ENCODE assay signal across 11 mouse cellular contexts in the genomic region with DNA sequence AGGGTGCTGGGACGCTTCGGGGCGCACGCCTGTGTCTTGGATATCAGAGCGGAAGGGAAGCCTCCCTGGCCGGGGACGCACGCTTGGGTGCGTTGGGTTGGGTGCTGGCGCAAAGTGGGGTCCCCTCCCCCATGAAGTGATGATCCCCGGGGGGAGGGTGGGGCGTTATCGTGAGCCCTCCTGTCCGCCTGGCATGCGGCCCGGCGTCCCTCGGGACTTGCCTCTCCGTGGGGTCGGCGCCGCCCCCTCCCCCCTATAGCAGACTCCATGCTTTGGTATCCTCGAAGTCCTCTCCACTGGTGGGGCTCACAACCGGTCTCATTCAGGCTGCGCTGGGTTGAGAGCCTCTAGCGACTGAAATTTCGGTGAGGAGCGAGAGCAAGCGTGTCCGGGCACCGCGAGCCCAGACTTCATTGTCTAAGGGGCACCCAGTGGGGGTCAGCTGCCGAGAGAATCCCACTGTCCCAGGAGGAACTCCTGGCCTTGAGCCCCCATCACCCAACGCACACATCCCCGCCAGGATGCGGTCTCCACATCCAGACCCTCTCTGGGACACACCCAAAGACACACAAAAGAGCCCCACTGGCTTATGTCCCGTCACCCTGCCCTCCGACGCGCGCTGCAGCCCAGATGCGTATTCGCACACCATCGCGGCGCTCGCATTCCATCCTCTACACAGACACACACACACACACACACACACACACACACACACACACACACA. TPM values are rescaled to one million over a fixed set of nuclear protein-coding genes. Genes with fewer than 3 reads are reported as not detected.
A peak's percentile ranks its signal among the peaks of the same experiment; 100 is the strongest.
DNase-seq lines count a peak whose midpoint lies in the region; ATAC-seq and TF ChIP-seq lines count a peak whose summit lies in the region.
"Had no signal": no experiment of that assay in that cellular context is flagged by ENCODE, and none has a peak within 500 bp of the region (broad histone marks: within the 10 kb centered on the region; RNA-seq: fewer than 3 reads in every experiment).

No protein-coding gene starts in this region.

- H3K4me2 ChIP-seq in forebrain, embryonic 15.5 days (replicated peaks): peak overlapping the region; percentile 58
- H3K4me2 ChIP-seq in liver, postnatal 0 days (ENCODE audit: low read depth, low read length): no peak overlapping the region

- DNase-seq in embryo, embryonic 11 days: peak; percentile 24
- DNase-seq in embryo, embryonic 10.5 days (ENCODE audit: low spot score): no peak
- DNase-seq in liver, postnatal 0 days: no peak
- DNase-seq in gastrocnemius, adult 18-20 months (ENCODE audit: low spot score): no peak
- DNase-seq in layer of hippocampus, adult 9-10 months (ENCODE audit: low spot score): no peak
- no peak for DNase-seq in right cerebral cortex, adult 2 months (ENCODE audit: low spot score in 2 of 2)
- DNase-seq: gastrocnemius, postnatal 10 days; right cerebral cortex, postnatal 25 days had no signal

- H3K4me3 ChIP-seq in C2C12 (ENCODE audit: insufficient read depth, poor library complexity, severe bottlenecking): peak overlapping the region; percentile 51
- peak overlapping the region; percentile 41 for H3K4me3 ChIP-seq in forebrain, embryonic 15.5 days
- peak overlapping the region; percentile 32; the same call in 1 of the 2 replicates for H3K4me3 ChIP-seq in liver, postnatal 0 days (ENCODE audit: low read depth, low read length)

- no peak for TF ChIP-seq EP300 in liver, postnatal 0 days (IDR thresholded peaks at IDR 0.05; ENCODE audit: low read depth)

- TF ChIP-seq CTCF in C2C12 (IDR thresholded peaks at IDR 0.05; ENCODE audit: control insufficient read depth, insufficient read depth, insufficient read length): no peak
- TF ChIP-seq CTCF in liver, postnatal 0 days (IDR thresholded peaks at IDR 0.05; ENCODE audit: low read depth): no peak

- under 1% methylated on average over 47 of the region's 47 CpGs for WGBS in forebrain, embryonic 15.5 days
- 1% methylated on average over 37 of the region's 47 CpGs for WGBS in liver, postnatal 0 days (ENCODE audit: insufficient replicate concordance)

- H3K4me1 ChIP-seq in forebrain, embryonic 15.5 days: peaks cover 40% of the 10 kb centered on the region
- peaks cover 12% of the 10 kb centered on the region for H3K4me1 ChIP-seq in liver, postnatal 0 days (ENCODE audit: insufficient read depth)

- no peaks in the 10 kb centered on the region for H3K36me3 ChIP-seq in C2C12 (ENCODE audit: control insufficient read depth, insufficient read depth)
- no peaks in the 10 kb centered on the region for H3K36me3 ChIP-seq in forebrain, embryonic 15.5 days
- no peaks in the 10 kb centered on the region for H3K36me3 ChIP-seq in liver, postnatal 0 days (replicated peaks; ENCODE audit: insufficient read depth, low read length)
- H3K36me3 ChIP-seq: liver, embryonic 15.5 days had no signal

- peak overlapping the region; percentile 82 for H3ac ChIP-seq in C2C12 (ENCODE audit: control insufficient read depth, insufficient read length, low read depth)

- H3K27me3 ChIP-seq in C2C12 (ENCODE audit: control insufficient read depth, insufficient read depth, insufficient read length): no peaks in the 10 kb centered on the region
- peaks cover 100% of the 10 kb centered on the region for H3K27me3 ChIP-seq in forebrain, embryonic 15.5 days
- H3K27me3 ChIP-seq in liver, postnatal 0 days (ENCODE audit: insufficient read depth, low read length): peaks cover 98% of the 10 kb centered on the region

- peaks cover 52% of the 10 kb centered on the region for H3K79me2 ChIP-seq in C2C12 (ENCODE audit: control insufficient read depth, insufficient read depth)

- no peaks in the 10 kb centered on the region for H3K9me3 ChIP-seq in forebrain, embryonic 15.5 days
- no peaks in the 10 kb centered on the region for H3K9me3 ChIP-seq in liver, postnatal 0 days (ENCODE audit: low read length)
- H3K9me3 ChIP-seq: liver, embryonic 15.5 days had no signal

- ATAC-seq in forebrain, embryonic 15.5 days (replicated peaks): no peak
- no peak for ATAC-seq in liver, postnatal 0 days

- peaks cover 23% of the 10 kb centered on the region for H3K79me3 ChIP-seq in C2C12 (ENCODE audit: low read depth)

- H3K9ac ChIP-seq in forebrain, embryonic 15.5 days (replicated peaks): peak overlapping the region; percentile 36; the same call in 1 of the 2 replicates
- H3K9ac ChIP-seq in liver, postnatal 0 days (replicated peaks): no peak overlapping the region
- H3K9ac ChIP-seq: liver, embryonic 15.5 days had no signal

- H3K27ac ChIP-seq in forebrain, embryonic 15.5 days (replicated peaks): no peak overlapping the region
- no peak overlapping the region for H3K27ac ChIP-seq in liver, postnatal 0 days (ENCODE audit: low read depth)
- H3K27ac ChIP-seq: liver, embryonic 15.5 days had no signal

TF ChIP-seq in C2C12, 6 proteins besides CTCF, POLR2A, EP300 and RAD21:
- TF ChIP-seq USF1 (IDR thresholded peaks at IDR 0.05; ENCODE audit: low read depth) (no peak), MYOG (IDR thresholded peaks at IDR 0.05; ENCODE audit: control insufficient read depth, extremely low read depth, insufficient read length) (no peak), CEBPB (IDR thresholded peaks at IDR 0.05; ENCODE audit: low read depth) (no peak), MYOD1 (IDR thresholded peaks at IDR 0.05; ENCODE audit: control insufficient read depth, insufficient read length, low read depth) (no peak), MAX (IDR thresholded peaks at IDR 0.05) (no peak), FOSL1 (IDR thresholded peaks at IDR 0.05; ENCODE audit: insufficient read depth, low read length, poor library complexity, severe bottlenecking) (no peak)

RNA-seq across cellular contexts. Expression of gene Crlf1, which starts 0.9 kb away (rescaled TPM):
- polyA plus RNA-seq in C2C12 (2012; fragmentation: generic; extraction: Trizol): 294 TPM
- polyA plus RNA-seq in forebrain, embryonic 15.5 days (2015; fragmentation: Nextera tagmentation; extraction: Ambion mirVana): 4.3 and 5.3 TPM in 2 replicates
- 0.07 and 0.38 TPM in 2 replicates for polyA plus RNA-seq in liver, postnatal 0 days (2015; fragmentation: Nextera tagmentation; extraction: Ambion mirVana)
- 1 to 10 TPM; 2.8 to 2.9 TPM for total RNA-seq in gastrocnemius, adult 18-20 months (2021)

RNA-seq across cellular contexts. Expression of gene Tmem59l, which starts 6.7 kb away (rescaled TPM):
- polyA plus RNA-seq in C2C12 (2012; fragmentation: generic; extraction: Trizol): 0.36 TPM
- 70.2 and 75.0 TPM in 2 replicates for polyA plus RNA-seq in forebrain, embryonic 15.5 days (2015; fragmentation: Nextera tagmentation; extraction: Ambion mirVana)
- not detected in 2 replicates for polyA plus RNA-seq in liver, postnatal 0 days (2015; fragmentation: Nextera tagmentation; extraction: Ambion mirVana)
- total RNA-seq in gastrocnemius, adult 18-20 months (2021): not detected
- polyA plus RNA-seq: liver, embryonic 15.5 days had no signal

RNA-seq across cellular contexts. Expression of gene Rex1bd, which starts 12.7 kb away (rescaled TPM):
- polyA plus RNA-seq in C2C12 (2012; fragmentation: generic; extraction: Trizol): 199 TPM
- 164 and 176 TPM in 2 replicates for polyA plus RNA-seq in forebrain, embryonic 15.5 days (2015; fragmentation: Nextera tagmentation; extraction: Ambion mirVana)
- polyA plus RNA-seq in liver, postnatal 0 days (2015; fragmentation: Nextera tagmentation; extraction: Ambion mirVana): 49.3 and 52.3 TPM in 2 replicates
- 100 to 1,000 TPM; 170 TPM for total RNA-seq in gastrocnemius, adult 18-20 months (2021)

RNA-seq across cellular contexts. Expression of gene Uba52, which starts 16.7 kb away (rescaled TPM):
- polyA plus RNA-seq in C2C12 (2012; fragmentation: generic; extraction: Trizol): 1,556 TPM
- 724 and 839 TPM in 2 replicates for polyA plus RNA-seq in forebrain, embryonic 15.5 days (2015; fragmentation: Nextera tagmentation; extraction: Ambion mirVana)
- 627 and 684 TPM in 2 replicates for polyA plus RNA-seq in liver, postnatal 0 days (2015; fragmentation: Nextera tagmentation; extraction: Ambion mirVana)
- total RNA-seq in gastrocnemius, adult 18-20 months (2021): 100 to 1,000 TPM; 841 to 913 TPM

RNA-seq across cellular contexts. Expression of gene Klhl26, which starts 17.1 kb away (rescaled TPM):
- 34.4 TPM for polyA plus RNA-seq in C2C12 (2012; fragmentation: generic; extraction: Trizol)
- polyA plus RNA-seq in forebrain, embryonic 15.5 days (2015; fragmentation: Nextera tagmentation; extraction: Ambion mirVana): 19.3 and 21.4 TPM in 2 replicates
- polyA plus RNA-seq in liver, postnatal 0 days (2015; fragmentation: Nextera tagmentation; extraction: Ambion mirVana): 4.2 and 5.4 TPM in 2 replicates
- total RNA-seq in gastrocnemius, adult 18-20 months (2021): 1 to 10 TPM; 7.7 to 8.3 TPM

Comparison
In these comparisons a context has a peak if more than half of its experiments do, and no peak if none do; other contexts are left out.
1. RNA of gene Crlf1, which starts 0.9 kb away (polyA plus RNA-seq): 294 TPM in C2C12 (single experiment); 4.3 to 5.3 TPM in forebrain, embryonic 15.5 days and 0.07 to 0.38 TPM in liver, postnatal 0 days; every median in the first group is over 10 times any median in the second.
2. RNA of gene Tmem59l, which starts 6.7 kb away (polyA plus RNA-seq): 70.2 to 75.0 TPM in forebrain, embryonic 15.5 days; 0.36 TPM in C2C12 (single experiment) and not detected in liver, postnatal 0 days; every median in the first group is over 10 times any median in the second.
3. Peak in every context shown above with its lines, with median percentiles within 50 percentile points of each other: H3K4me3 ChIP-seq.